Mouse (Mus musculus): ENCODE results near the gene Krtap3-1. TPM values are rescaled to one million over a fixed set of nuclear protein-coding genes. Genes with fewer than 3 reads are reported as not detected.
"Not testable (repeated sequence)": the region's sequence is repeated elsewhere in the genome, so short reads cannot be mapped to it uniquely, and the experiment has no call there.

Gene Krtap3-1
- polyA plus RNA-seq (2015; fragmentation: Nextera tagmentation; extraction: Ambion mirVana), result not detected in 2 replicates

GRCm38 (mm10) chr11:99566530-99566929 is at the start of gene Krtap3-1:
Krtap3-1 (minus strand) TSS chr11:99566630.
- no peak within 1 kb of the TSS for H3K27ac ChIP-seq
- H3K4me2 ChIP-seq (ENCODE audit: low read length), result no peak within 1 kb of the TSS
- H3K27me3 ChIP-seq (ENCODE audit: insufficient read depth, low read length), result no peaks in the 10 kb centered on the region
- H3K9me3 ChIP-seq (replicated peaks; ENCODE audit: low read length), result no peaks in the 10 kb centered on the region
- no peak for TF ChIP-seq CTCF (IDR thresholded peaks at IDR 0.05; ENCODE audit: low read depth)
- DNase-seq (ENCODE audit: low spot score) (no peak), ATAC-seq (replicated peaks; ENCODE audit: low FRiP score, low read depth) (no peak)
- WGBS, result 82% methylated on average over 7 of the region's 7 CpGs
- no peaks in the 10 kb centered on the region for H3K36me3 ChIP-seq (ENCODE audit: insufficient read depth, low read length)
- no peak within 1 kb of the TSS for H3K9ac ChIP-seq (ENCODE audit: low read depth, low read length)
- no peak within 1 kb of the TSS for H3K4me3 ChIP-seq (replicated peaks; ENCODE audit: low read depth, low read length)
- H3K4me1 ChIP-seq (replicated peaks; ENCODE audit: insufficient read depth, low read length), result no peaks in the 10 kb centered on the region

- H3K4me2 ChIP-seq (ENCODE audit: low read length), result no peak within 1 kb of the TSS
- H3K4me3 ChIP-seq (replicated peaks; ENCODE audit: low read depth, low read length), result no peak within 1 kb of the TSS
- no peak for TF ChIP-seq CTCF (IDR thresholded peaks at IDR 0.05; ENCODE audit: low read depth)
- H3K36me3 ChIP-seq (ENCODE audit: insufficient read depth, low read length), result no peaks in the 10 kb centered on the region
- H3K9ac ChIP-seq (ENCODE audit: low read depth, low read length), result no peak within 1 kb of the TSS
- DNase-seq (ENCODE audit: low spot score) (no peak), ATAC-seq (replicated peaks; ENCODE audit: low FRiP score, low read depth) (no peak)
- H3K4me1 ChIP-seq (replicated peaks; ENCODE audit: insufficient read depth, low read length), result no peaks in the 10 kb centered on the region
- no peak within 1 kb of the TSS for H3K27ac ChIP-seq
- WGBS, result 68% methylated on average over 3 of the region's 3 CpGs
- H3K27me3 ChIP-seq (ENCODE audit: insufficient read depth, low read length), result no peaks in the 10 kb centered on the region
- no peaks in the 10 kb centered on the region for H3K9me3 ChIP-seq (replicated peaks; ENCODE audit: low read length)
Measured at GRCm38 (mm10) chr11:99614796-99615363, 48.5 kb upstream of the Krtap3-1 start, which contains the start of gene Krtap2-4. Krtap2-4 (minus strand) TSS chr11:99614846.

- DNase-seq (ENCODE audit: low spot score); H3K27ac ChIP-seq; H3K4me2 ChIP-seq (ENCODE audit: low read length); H3K9me3 ChIP-seq (replicated peaks; ENCODE audit: low read length); ATAC-seq (replicated peaks; ENCODE audit: low FRiP score, low read depth); H3K9ac ChIP-seq (ENCODE audit: low read depth, low read length); H3K4me1 ChIP-seq (replicated peaks; ENCODE audit: insufficient read depth, low read length); H3K27me3 ChIP-seq (ENCODE audit: insufficient read depth, low read length); H3K36me3 ChIP-seq (ENCODE audit: insufficient read depth, low read length); H3K4me3 ChIP-seq (replicated peaks; ENCODE audit: low read depth, low read length): not testable (repeated sequence)
- WGBS, result 55% methylated on average over 1 of the region's 2 CpGs
Measured at GRCm38 (mm10) chr11:99610089-99610488, 43.7 kb upstream of the Krtap3-1 start, which contains the start of gene Gm11937. Gm11937 (minus strand) TSS chr11:99610189.

- no peak for DNase-seq (ENCODE audit: low spot score)
- no peaks in the 10 kb centered on the region for H3K27me3 ChIP-seq (ENCODE audit: insufficient read depth, low read length)
- no peak overlapping the region for H3K27ac ChIP-seq
- ATAC-seq (replicated peaks; ENCODE audit: low FRiP score, low read depth), result no peak
- H3K9me3 ChIP-seq (replicated peaks; ENCODE audit: low read length), result no peaks in the 10 kb centered on the region
- 84% methylated on average over 1 of the region's 1 CpGs for WGBS
- H3K4me1 ChIP-seq (replicated peaks; ENCODE audit: insufficient read depth, low read length), result no peaks in the 10 kb centered on the region
- no peak overlapping the region for H3K4me3 ChIP-seq (replicated peaks; ENCODE audit: low read depth, low read length)
- no peak for TF ChIP-seq CTCF (IDR thresholded peaks at IDR 0.05; ENCODE audit: low read depth)
- no peak overlapping the region for H3K9ac ChIP-seq (ENCODE audit: low read depth, low read length)
- no peaks in the 10 kb centered on the region for H3K36me3 ChIP-seq (ENCODE audit: insufficient read depth, low read length)
- H3K4me2 ChIP-seq (ENCODE audit: low read length), result no peak overlapping the region
Measured at GRCm38 (mm10) chr11:99609126-99609525, 42.7 kb upstream of the Krtap3-1 start.

- not testable (repeated sequence) for H3K4me2 ChIP-seq (ENCODE audit: low read length); ATAC-seq (replicated peaks; ENCODE audit: low FRiP score, low read depth); H3K27me3 ChIP-seq (ENCODE audit: insufficient read depth, low read length); H3K4me3 ChIP-seq (replicated peaks; ENCODE audit: low read depth, low read length); DNase-seq (ENCODE audit: low spot score); H3K27ac ChIP-seq; H3K9me3 ChIP-seq (replicated peaks; ENCODE audit: low read length); H3K9ac ChIP-seq (ENCODE audit: low read depth, low read length); H3K36me3 ChIP-seq (ENCODE audit: insufficient read depth, low read length); H3K4me1 ChIP-seq (replicated peaks; ENCODE audit: insufficient read depth, low read length)
- 36% methylated on average over 1 of the region's 1 CpGs for WGBS
Measured at GRCm38 (mm10) chr11:99603208-99603607, 36.8 kb upstream of the Krtap3-1 start, which contains the start of gene Gm11938. Gm11938 (minus strand) TSS chr11:99603308.

GRCm38 (mm10) chr11:99597742-99598141 is 31.3 kb upstream of the Krtap3-1 start, which contains the start of gene Krtap9-3:
Krtap9-3 (minus strand) TSS chr11:99598105.
- H3K4me1 ChIP-seq (replicated peaks; ENCODE audit: insufficient read depth, low read length); H3K9me3 ChIP-seq (replicated peaks; ENCODE audit: low read length); H3K36me3 ChIP-seq (ENCODE audit: insufficient read depth, low read length); H3K27me3 ChIP-seq (ENCODE audit: insufficient read depth, low read length); DNase-seq (ENCODE audit: low spot score); H3K27ac ChIP-seq; H3K4me2 ChIP-seq (ENCODE audit: low read length); H3K9ac ChIP-seq (ENCODE audit: low read depth, low read length); H3K4me3 ChIP-seq (replicated peaks; ENCODE audit: low read depth, low read length); ATAC-seq (replicated peaks; ENCODE audit: low FRiP score, low read depth): not testable (repeated sequence)
- WGBS, result 69% methylated on average over 6 of the region's 6 CpGs

- Histone ChIP-seq H3K4me1 (replicated peaks; ENCODE audit: insufficient read depth, low read length) (no peaks in the 10 kb centered on the region), H3K9ac (ENCODE audit: low read depth, low read length) (no peak within 1 kb of the TSS), H3K27me3 (ENCODE audit: insufficient read depth, low read length) (no peaks in the 10 kb centered on the region), H3K9me3 (replicated peaks; ENCODE audit: low read length) (no peaks in the 10 kb centered on the region), H3K36me3 (ENCODE audit: insufficient read depth, low read length) (no peaks in the 10 kb centered on the region), H3K4me3 (replicated peaks; ENCODE audit: low read depth, low read length) (no peak within 1 kb of the TSS), H3K4me2 (ENCODE audit: low read length) (no peak within 1 kb of the TSS), H3K27ac (no peak within 1 kb of the TSS)
- 82% methylated on average over 6 of the region's 6 CpGs for WGBS
- no peak for TF ChIP-seq CTCF (IDR thresholded peaks at IDR 0.05; ENCODE audit: low read depth)
- no peak for ATAC-seq (replicated peaks; ENCODE audit: low FRiP score, low read depth)
- no peak for DNase-seq (ENCODE audit: low spot score)
Measured at GRCm38 (mm10) chr11:99590981-99591380, 24.6 kb upstream of the Krtap3-1 start, which contains the start of gene Krtap1-3. Krtap1-3 (minus strand) TSS chr11:99591339.

Data from kidney, postnatal 0 days (tissue).